Mouse (Mus musculus) ovary, postnatal 36 days (tissue): ENCODE results near the gene Taf10.
"Not testable (repeated sequence)": the region's sequence is repeated elsewhere in the genome, so short reads cannot be mapped to it uniquely, and the experiment has no call there.

ENCODE experiments used
- DNase-seq: peaks from one replicate; pipeline ENCODE4 v3.0.0; 2022; ENCODE audit warnings: low spot score, mixed read lengths

Taf10 gene

GRCm38 (mm10) chr7:105752716-105753115 lies 8.6 kb upstream of the Taf10 start:
- DNase-seq, result no peak

GRCm38 (mm10) chr7:105751491-105752433 lies 7.6 kb upstream of the Taf10 start, which contains the start of gene Tpp1:
TSS of gene Tpp1 (minus strand) at chr7:105752235.
- DNase-seq, result peak; percentile 83

GRCm38 (mm10) chr7:105747776-105748175 lies 3.6 kb upstream of the Taf10 start:
- no peak for DNase-seq

GRCm38 (mm10) chr7:105743246-105743925 lies 775 bp downstream of the Taf10 start:
- DNase-seq, result not testable (repeated sequence)

GRCm38 (mm10) chr7:105742539-105743215 lies 1.5 kb downstream of the Taf10 start:
- not testable (repeated sequence) for DNase-seq

GRCm38 (mm10) chr7:105741978-105742377 lies 2.2 kb downstream of the Taf10 start:
- no peak for DNase-seq

- no peak for DNase-seq
These were observed 3.3 kb downstream of the Taf10 start for GRCm38 (mm10) chr7:105740851-105741250.

GRCm38 (mm10) chr7:105740089-105740795 lies 3.9 kb downstream of the Taf10 start:
- DNase-seq, result no peak

- DNase-seq, result peak; percentile 35
These were observed 5.2 kb downstream of the Taf10 start for GRCm38 (mm10) chr7:105738948-105739347.

GRCm38 (mm10) chr7:105738286-105738685 lies 5.9 kb downstream of the Taf10 start:
- no peak for DNase-seq

GRCm38 (mm10) chr7:105737648-105738047 lies 6.5 kb downstream of the Taf10 start:
- DNase-seq, result no peak

- DNase-seq, result peak; percentile 41
These were observed 7.1 kb downstream of the Taf10 start, which contains the start of gene Rrp8 for GRCm38 (mm10) chr7:105736911-105737521. TSS of gene Rrp8 (minus strand) at chr7:105737385.

- peak; percentile 92 for DNase-seq
These were observed 7.8 kb downstream of the Taf10 start, which contains the start of gene Ilk for GRCm38 (mm10) chr7:105736264-105736901. TSS of gene Ilk (plus strand) at chr7:105736592.

GRCm38 (mm10) chr7:105735464-105735863 lies 8.7 kb downstream of the Taf10 start:
- not testable (repeated sequence) for DNase-seq

GRCm38 (mm10) chr7:105734826-105735225 lies 9.3 kb downstream of the Taf10 start:
- DNase-seq, result no peak

GRCm38 (mm10) chr7:105733836-105734235 lies 10.3 kb downstream of the Taf10 start:
- no peak for DNase-seq

GRCm38 (mm10) chr7:105728701-105729428 lies 15.3 kb downstream of the Taf10 start:
- no peak for DNase-seq

GRCm38 (mm10) chr7:105726980-105727325 lies 17.2 kb downstream of the Taf10 start:
- no peak for DNase-seq

GRCm38 (mm10) chr7:105726144-105726979 lies 17.8 kb downstream of the Taf10 start:
- DNase-seq, result no peak
